Mouse (Mus musculus) E14TG2a.4 (cell line): ENCODE measurements around the gene Arhgap40.

Experiments used
- CTCF ChIP-seq: conservative IDR thresholded peaks from 2 replicates; pipeline ENCODE4 v1.5.1; 2014; ENCODE audit warnings: low read length
- NANOG ChIP-seq: IDR thresholded peaks from 2 replicates; pipeline ENCODE4 v1.6.1; 2014; ENCODE audit warnings: borderline replicate concordance, low read length, mixed read lengths
- POU5F1 ChIP-seq: IDR thresholded peaks from 2 replicates; pipeline ENCODE4 v1.6.1; 2014; ENCODE audit warnings: low read length, borderline replicate concordance

- TF ChIP-seq CTCF (no peak), POU5F1 (no peak), NANOG (no peak)
Observed at GRCm38 (mm10) chr2:158545266-158545665, 32.7 kb downstream of the Arhgap40 start.
